Mouse (Mus musculus) large intestine, adult 2 months (tissue): ENCODE results near the gene Gm3072. TPM values are rescaled to one million over a fixed set of nuclear protein-coding genes. Genes with fewer than 3 reads are reported as not detected.
"Not testable (repeated sequence)": the region's sequence is repeated elsewhere in the genome, so short reads cannot be mapped to it uniquely, and the experiment has no call there.

Experiments
- DNase-seq: peaks from one replicate; pipeline ENCODE4 v3.0.0-alpha.2; 2012; ENCODE audit warnings: low read depth, low spot score
- WGBS: fragments of 180-500 bp; shearing (Covaris S2); methylation state at CpG from one replicate; pipeline ENCODE4 v1.1.7; 2018; 5-methylcytosine and 5-hydroxymethylcytosine counted together
- polyA plus RNA-seq: library from polyadenylated mRNA; depleted of rRNA; stranded (reverse); fragments of >200 nt; gene quantifications from 2 replicates; pipeline ENCODE4 v1.2.3, GENCODE M21; 2012; rRNA removed

Gene Gm3072
- not detected in 2 replicates for polyA plus RNA-seq

GRCm38 (mm10) chr14:41624512-41624911 lies at the start of gene Gm3072:
TSS of gene Gm3072 (minus strand) at chr14:41624612.
- not testable (repeated sequence) for DNase-seq
- 60% methylated on average over 1 of the region's 2 CpGs for WGBS

- DNase-seq, result not testable (repeated sequence)
- 78% methylated on average over 2 of the region's 2 CpGs for WGBS
These were observed 23.8 kb upstream of the Gm3072 start for GRCm38 (mm10) chr14:41648176-41648575.

GRCm38 (mm10) chr14:41646387-41646786 lies 22.0 kb upstream of the Gm3072 start, which contains the start of gene Gm3676:
TSS of gene Gm3676 (minus strand) at chr14:41646487.
- WGBS, result no CpG with 5 or more reads among the region's 1 CpGs
- DNase-seq, result not testable (repeated sequence)

GRCm38 (mm10) chr14:41630144-41630543 lies 5.7 kb upstream of the Gm3072 start:
- 89% methylated on average over 9 of the region's 11 CpGs for WGBS
- not testable (repeated sequence) for DNase-seq

- 87% methylated on average over 5 of the region's 5 CpGs for WGBS
These were observed 1.9 kb downstream of the Gm3072 start for GRCm38 (mm10) chr14:41622535-41622934.

GRCm38 (mm10) chr14:41610690-41611089 lies 13.7 kb downstream of the Gm3072 start:
- DNase-seq, result not testable (repeated sequence)
- 68% methylated on average over 1 of the region's 1 CpGs for WGBS

More at GRCm38 (mm10) chr14:41622535-41622934, 1.9 kb downstream of the Gm3072 start:
- DNase-seq, result not testable (repeated sequence)

GRCm38 (mm10) chr14:41600935-41601334 lies 23.5 kb downstream of the Gm3072 start:
- not testable (repeated sequence) for DNase-seq
- WGBS, result 94% methylated on average over 15 of the region's 15 CpGs

GRCm38 (mm10) chr14:41586346-41586745 lies 38.1 kb downstream of the Gm3072 start:
- not testable (repeated sequence) for DNase-seq
- 81% methylated on average over 1 of the region's 1 CpGs for WGBS

GRCm38 (mm10) chr14:41572911-41573310 lies 51.5 kb downstream of the Gm3072 start, which contains the start of gene 1700049E17Rik2:
TSS of gene 1700049E17Rik2 (plus strand) at chr14:41573211.
- WGBS, result no CpG with 5 or more reads among the region's 1 CpGs
- DNase-seq, result not testable (repeated sequence)

Other genes starting within 250 kb of the Gm3072 start
- not detected in 2 replicates for gene Gm7945, start 238.2 kb downstream of the Gm3072 start, polyA plus RNA-seq
- gene Gm6482, start 216.3 kb downstream of the Gm3072 start, polyA plus RNA-seq, result not detected in 2 replicates
- gene Gm7954, start 171.1 kb downstream of the Gm3072 start, polyA plus RNA-seq, result not detected in 2 replicates
- gene Gm3486, start 135.1 kb downstream of the Gm3072 start, polyA plus RNA-seq, result not detected in 2 replicates
- gene Gm7970, start 69.0 kb downstream of the Gm3072 start, polyA plus RNA-seq, result not detected in 2 replicates
- not detected in 2 replicates for gene 1700049E17Rik2, start 51.4 kb downstream of the Gm3072 start, polyA plus RNA-seq
- gene Gm3676, start 21.9 kb upstream of the Gm3072 start, polyA plus RNA-seq, result not detected in 2 replicates
- not detected in 2 replicates for gene Gm8068, start 77.3 kb upstream of the Gm3072 start, polyA plus RNA-seq
- not detected in 2 replicates for gene Gm7929, start 126.0 kb upstream of the Gm3072 start, polyA plus RNA-seq
- gene Gm47189, start 147.8 kb upstream of the Gm3072 start, polyA plus RNA-seq, result not detected in 2 replicates